Mouse (Mus musculus): ENCODE data around the gene Phf23.

Phf23 gene

DNA sequence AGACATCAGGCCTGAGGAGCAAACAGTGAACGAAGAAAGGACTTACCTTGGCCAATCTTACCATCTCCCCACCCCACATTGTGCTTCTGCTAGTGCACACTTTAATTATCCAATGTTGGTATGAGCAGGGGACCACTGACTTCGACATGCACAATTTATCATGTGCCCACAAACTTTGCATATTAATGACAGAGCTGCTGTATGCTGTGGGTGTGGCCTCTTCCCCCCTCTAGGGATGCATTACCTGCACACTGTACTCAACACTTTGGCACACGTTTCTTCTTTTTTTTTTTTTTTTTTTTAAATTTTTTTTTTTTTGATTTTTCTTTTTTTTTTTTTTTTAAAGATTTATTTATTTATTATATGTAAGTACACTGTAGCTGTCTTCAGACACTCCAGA, 24.8 kb upstream of the Phf23 start:
- DNase-seq (ENCODE audit: low spot score in 2 of 2), result no peak

GRCm38 (mm10) chr11:69974907-69975306, 20.7 kb upstream of the Phf23 start:
- no peak for DNase-seq (ENCODE audit: low spot score in 2 of 2)

- no peak for DNase-seq (ENCODE audit: low spot score in 2 of 2)
Observed at GRCm38 (mm10) chr11:69976271-69976670, 19.3 kb upstream of the Phf23 start.

DNA sequence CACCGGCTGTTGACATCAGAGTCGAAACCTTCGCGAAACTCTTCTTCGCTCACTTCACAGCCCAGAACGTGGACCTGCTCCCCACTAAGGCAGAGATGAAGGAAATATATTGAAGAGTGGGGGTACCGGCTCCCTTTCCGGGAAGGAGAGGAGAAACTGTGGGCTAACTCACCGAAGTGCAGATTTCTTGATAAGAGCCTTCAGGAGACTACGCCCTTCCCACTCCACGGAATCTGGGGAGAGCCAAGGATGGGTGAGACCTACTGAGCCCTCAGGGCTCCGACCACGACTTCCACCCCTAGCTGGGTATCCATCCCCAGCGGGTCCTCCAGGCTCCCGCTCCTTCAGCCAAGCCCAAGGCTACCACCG, 15.8 kb upstream of the Phf23 start:
- no peak for DNase-seq (ENCODE audit: low spot score in 2 of 2)

GRCm38 (mm10) chr11:69980196-69981140, 15.1 kb upstream of the Phf23 start:
- DNase-seq (ENCODE audit: low spot score in 2 of 2), result peak; percentile 97 to 98

- DNase-seq (ENCODE audit: low spot score in 2 of 2), result no peak
Observed at GRCm38 (mm10) chr11:69981141-69981762, 14.3 kb upstream of the Phf23 start, which contains the start of gene Ctdnep1. Gene Ctdnep1, plus strand, starts transcription at chr11:69981156.

GRCm38 (mm10) chr11:69982225-69982624, 13.4 kb upstream of the Phf23 start, which contains the start of gene Elp5:
Gene Elp5, minus strand, starts transcription at chr11:69982517.
- no peak for DNase-seq (ENCODE audit: low spot score in 2 of 2)

GRCm38 (mm10) chr11:69982877-69983276, 12.7 kb upstream of the Phf23 start:
- no peak for DNase-seq (ENCODE audit: low spot score in 2 of 2)

- no peak for DNase-seq (ENCODE audit: low spot score in 2 of 2)
Observed at GRCm38 (mm10) chr11:69983377-69983776, 12.2 kb upstream of the Phf23 start.

DNA sequence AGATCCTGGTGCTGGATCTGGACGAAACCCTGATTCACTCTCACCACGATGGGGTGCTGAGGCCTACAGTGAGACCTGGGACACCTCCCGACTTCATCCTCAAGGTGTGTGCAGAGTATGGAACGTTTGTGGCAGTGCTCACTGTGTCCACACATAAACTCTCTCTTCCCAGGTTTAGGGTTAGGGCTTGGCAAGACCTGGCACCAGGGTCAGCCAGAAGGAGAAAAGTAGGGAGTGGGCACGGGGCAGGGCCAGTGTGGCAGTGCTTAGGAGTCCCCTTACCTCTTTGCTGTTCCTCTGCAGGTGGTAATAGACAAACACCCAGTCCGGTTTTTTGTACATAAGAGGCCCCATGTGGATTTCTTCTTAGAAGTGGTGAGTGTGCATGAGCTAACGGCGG, 11.1 kb upstream of the Phf23 start:
- DNase-seq (ENCODE audit: low spot score in 2 of 2), result no peak

DNA sequence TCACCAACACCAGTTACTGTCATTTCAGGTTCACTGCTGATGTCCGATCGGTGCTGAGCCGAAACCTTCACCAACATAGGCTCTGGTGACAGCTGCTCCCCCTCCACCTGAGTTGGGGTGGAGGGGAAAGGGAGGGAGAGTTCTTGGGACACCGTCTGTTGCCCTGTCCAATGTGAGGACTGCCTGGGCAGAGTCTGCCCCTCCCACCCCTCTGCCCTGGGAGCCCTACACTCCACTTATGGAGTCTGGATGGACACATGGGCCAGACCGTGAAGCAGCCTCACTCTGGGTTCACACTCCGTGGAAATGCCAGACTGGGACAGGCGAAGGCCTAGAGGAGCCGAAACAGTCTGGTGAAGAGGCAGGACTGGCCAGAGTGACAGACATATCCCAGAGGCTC, 5.6 kb upstream of the Phf23 start:
- DNase-seq (ENCODE audit: low spot score in 2 of 2), result no peak

DNA sequence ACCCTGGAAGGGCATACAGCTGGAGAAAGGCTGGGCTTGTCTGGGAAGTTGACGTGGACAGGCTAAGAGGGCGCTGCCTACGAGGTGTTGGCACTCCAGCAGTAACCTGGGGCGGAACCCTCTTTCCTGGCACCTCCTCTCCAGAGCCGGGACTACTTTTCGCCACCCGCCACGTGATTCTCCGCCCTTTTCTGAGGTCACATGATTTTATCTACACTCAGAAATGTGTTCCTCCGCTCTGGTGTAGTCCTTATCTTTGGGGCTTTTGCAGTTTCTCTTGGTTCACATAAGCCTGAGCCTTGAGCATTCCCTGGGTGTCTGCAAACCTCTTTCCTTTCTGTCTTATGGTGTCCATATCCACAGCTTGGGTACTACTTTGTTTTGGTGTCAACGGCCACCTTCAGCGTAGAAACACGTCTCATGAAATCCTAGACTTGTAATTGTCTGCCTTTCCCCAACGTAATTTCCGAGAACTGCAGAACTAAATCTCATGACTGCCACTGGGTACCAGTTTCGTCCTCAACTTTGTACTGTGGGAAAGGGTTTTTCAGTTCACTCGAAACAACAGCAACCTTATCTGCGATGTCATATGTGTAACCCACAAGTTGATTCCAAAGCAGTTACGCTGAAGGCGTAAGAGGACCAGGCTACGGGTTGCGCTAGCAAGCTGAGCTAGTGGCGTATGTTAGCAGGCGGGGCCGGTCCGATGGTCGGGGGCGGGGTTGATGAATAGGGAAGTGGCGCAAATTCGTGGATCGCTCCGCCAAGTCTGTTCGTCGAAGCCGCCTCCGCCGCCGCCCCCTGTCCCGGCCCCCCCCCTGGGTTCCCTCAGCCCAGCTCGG, 4.5 kb upstream of the Phf23 start, which contains the start of gene Gabarap:
Gene Gabarap (plus strand): TSS at position 294 of the 842 bp plus-strand sequence.
- peak; percentile 94 to 96 for DNase-seq (ENCODE audit: low spot score in 2 of 2)

GRCm38 (mm10) chr11:69991711-69992110, 3.9 kb upstream of the Phf23 start:
- DNase-seq (ENCODE audit: low spot score in 2 of 2), result no peak

DNA sequence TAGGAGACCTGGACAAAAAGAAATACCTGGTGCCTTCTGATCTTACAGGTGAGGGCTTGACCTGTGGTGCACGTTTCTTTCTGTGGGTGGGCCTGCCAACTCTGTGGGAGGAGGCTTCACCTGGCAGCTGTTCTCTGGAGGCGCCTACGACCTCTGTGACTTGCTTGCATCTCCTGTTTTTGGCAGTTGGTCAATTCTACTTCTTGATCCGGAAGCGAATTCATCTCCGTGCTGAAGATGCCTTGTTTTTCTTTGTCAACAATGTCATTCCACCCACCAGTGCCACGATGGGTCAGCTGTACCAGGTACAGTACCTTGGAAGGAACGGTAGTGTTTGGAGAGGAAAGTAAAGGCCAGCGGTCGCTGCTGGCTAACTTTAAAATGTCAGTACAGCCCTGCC, 3.2 kb upstream of the Phf23 start:
- no peak for DNase-seq (ENCODE audit: low spot score in 2 of 2)

- DNase-seq (ENCODE audit: low spot score in 2 of 2), result no peak
Observed at GRCm38 (mm10) chr11:69992932-69993331, 2.6 kb upstream of the Phf23 start.

DNA sequence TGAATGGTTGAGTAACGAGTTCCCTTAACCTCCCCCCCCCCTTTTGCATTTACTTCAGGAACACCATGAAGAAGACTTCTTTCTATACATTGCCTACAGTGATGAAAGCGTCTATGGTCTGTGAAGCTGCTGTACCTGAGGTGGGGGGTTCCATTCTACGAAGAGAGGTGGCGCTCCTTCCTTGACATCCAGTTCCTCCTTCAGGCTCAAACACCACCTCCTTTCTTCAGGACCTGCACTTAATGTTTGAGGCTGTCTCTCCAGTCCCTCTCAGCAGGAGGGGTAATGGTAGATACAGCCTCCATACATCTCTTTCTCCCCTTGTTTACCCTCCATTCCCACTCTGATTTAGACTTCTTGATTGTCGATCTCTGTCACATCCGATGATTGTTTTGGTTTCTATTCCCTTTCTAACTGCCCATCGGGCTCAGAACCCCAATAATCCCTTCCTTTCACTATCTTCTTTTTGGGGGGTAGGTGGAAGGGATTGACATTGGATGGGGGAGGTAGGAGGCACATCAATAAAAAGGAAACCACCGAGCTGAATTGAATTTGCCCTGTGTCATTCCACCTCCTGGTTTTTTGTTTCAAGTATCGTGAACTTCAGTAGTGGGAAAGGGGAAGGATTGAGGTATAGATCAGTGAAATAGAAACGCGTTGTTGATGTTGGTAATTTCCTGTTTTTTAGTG, 1.0 kb upstream of the Phf23 start:
- DNase-seq (ENCODE audit: low spot score in 2 of 2), result peak in 1 of 2 experiments; percentile 14

GRCm38 (mm10) chr11:69996161-69997061, 834 bp downstream of the Phf23 start:
- DNase-seq (ENCODE audit: low spot score in 2 of 2), result peak; percentile 42 to 72

GRCm38 (mm10) chr11:69997070-69997509, 1.5 kb downstream of the Phf23 start:
- DNase-seq (ENCODE audit: low spot score in 2 of 2), result peak; percentile 88 to 92

- peak in 1 of 2 experiments; percentile 18 for DNase-seq (ENCODE audit: low spot score in 2 of 2)
Observed at GRCm38 (mm10) chr11:69998567-69999491, 3.3 kb downstream of the Phf23 start.
